Mouse (Mus musculus) spleen, postnatal 10 days (tissue): Measurements from ENCODE around the gene Gm17604.

Experiments used
- DNase-seq, 2 experiments: peaks; one replicate each; pipeline ENCODE4 v3.0.0; 2021 to 2022; ENCODE audit warnings: low spot score in 2 of 2

Gene Gm17604

GRCm38 (mm10) chrX:165004779-165005324, at the start of gene Gm17604:
Gene Gm17604 (minus strand): TSS chrX:165004829.
- DNase-seq, result no peak

DNA sequence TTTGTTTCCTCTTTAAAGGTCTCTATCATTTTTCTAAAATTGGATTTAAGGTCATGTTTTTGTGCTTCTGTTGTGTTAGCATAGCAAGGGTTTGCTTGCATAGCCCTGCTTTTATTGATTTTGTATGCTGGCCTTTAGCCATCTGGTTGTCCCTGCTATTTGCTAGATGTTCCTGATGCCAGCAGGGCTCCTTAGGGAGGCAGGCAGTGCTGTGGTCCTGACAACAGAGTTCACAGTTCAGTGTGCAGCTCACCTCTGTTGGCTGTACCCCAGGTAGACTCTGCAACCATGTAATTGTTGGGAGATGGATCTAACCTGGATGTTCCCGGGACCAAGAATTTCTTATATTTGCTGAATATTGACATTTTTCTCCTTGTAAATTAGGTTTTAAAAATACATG, 45.3 kb upstream of the Gm17604 start:
- DNase-seq, result no peak

DNA sequence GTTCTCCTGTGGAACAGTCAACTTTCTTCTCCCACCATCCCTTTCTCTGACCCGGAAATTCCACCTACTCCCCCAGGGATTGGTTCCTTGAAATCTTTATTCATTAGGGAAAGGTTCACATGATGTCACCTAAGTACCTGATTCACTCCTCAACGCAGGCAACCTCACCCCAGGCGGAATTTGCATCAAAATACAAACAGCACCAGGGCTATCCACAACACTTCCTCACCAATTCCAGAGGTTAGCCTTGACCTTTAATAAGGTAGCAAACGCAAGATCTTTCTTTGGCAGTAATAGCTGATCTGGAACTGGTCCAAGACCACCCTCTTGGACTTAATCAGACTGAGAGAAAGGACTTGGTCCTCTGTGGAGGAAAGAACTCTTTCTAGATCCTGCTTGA, 1.5 kb downstream of the Gm17604 start:
- DNase-seq, result no peak

DNA sequence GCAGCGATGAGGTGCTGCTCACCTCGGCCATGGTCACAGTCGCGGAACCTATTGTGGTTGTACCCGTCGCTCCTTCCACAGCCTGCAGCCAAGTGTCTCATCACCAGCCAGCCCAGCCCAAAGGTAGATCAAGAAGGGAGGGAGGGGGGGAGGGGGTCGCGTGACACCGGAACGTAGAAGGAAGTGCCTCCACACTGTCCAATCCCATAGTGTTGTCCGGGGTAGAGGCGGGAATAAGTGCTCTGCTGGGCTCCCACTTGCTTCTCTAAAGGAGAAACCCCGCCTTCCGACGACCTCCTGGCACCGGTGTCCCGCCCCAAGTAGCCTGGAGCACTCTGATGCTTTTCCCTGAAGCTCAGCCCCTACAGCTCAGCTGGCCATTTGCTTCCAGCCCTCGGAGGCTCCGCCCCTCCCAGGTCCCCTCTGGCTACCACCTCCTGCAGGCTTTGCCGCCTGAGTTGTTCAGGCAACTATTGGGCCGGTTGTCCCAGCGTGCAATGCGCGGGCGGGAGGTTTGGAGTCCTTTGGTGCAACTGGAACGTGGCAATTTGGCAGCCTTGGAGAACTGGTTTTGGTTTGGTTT, 24.3 kb downstream of the Gm17604 start, which contains the start of the genes Mospd2 and Fancb:
Gene Mospd2, minus strand, starts transcription at position 183 of the 583 bp plus-strand sequence.
Gene Fancb, plus strand, starts transcription at position 400 of the 583 bp plus-strand sequence.
- peak; percentile 55 to 81 for DNase-seq

DNA sequence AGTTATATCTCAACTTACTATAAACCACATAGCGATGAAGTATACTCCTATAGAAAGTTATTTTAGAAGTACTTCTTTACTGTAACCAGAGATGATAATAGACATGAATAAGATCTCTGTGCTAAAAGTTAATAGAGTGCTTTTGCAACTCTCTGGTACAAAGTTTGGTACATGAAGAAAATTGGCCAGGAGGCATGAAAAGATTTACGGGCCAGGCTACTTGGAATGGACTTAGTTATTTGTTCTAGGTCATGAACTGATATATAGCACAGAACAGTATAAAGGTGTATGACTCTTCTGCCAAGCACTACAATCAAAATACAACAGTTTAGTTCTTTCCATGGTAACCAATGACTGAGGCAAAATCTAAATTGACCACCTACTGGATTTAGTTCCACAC, 25.8 kb downstream of the Gm17604 start:
- no peak for DNase-seq

- no peak for DNase-seq
These were observed 33.4 kb downstream of the Gm17604 start for GRCm38 (mm10) chrX:164971206-164971605.

DNA sequence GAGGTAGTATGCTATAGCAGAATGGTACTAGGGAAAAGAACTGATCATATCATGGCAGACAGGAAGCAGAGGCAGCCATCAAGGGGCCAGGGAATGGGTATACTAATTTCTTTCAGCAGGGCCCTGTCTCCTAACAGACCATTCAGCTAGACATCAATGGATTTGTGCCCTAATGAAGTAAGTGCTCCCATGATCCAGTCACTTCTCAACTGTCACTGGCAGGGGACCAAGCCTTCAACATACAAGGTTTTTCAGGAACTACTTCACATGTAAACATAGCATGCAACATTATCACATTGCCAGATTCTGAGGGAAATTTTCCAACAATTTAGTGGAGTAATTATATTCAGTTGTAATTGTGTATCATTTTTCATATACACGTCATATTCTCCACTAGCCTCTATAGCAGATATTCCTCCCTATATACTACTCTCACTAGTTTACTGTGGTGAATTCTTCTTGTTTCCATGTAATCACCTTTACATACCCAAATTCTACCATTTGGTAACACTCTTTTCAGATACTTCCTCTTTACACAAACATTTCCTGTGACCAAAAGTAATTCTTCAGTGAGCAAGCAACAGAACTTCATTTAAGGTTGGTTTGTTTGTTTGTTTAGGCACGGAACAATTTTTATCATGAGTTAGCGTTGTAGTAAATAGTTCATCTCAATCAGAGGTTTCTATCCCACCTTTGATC, 38.7 kb downstream of the Gm17604 start:
- DNase-seq, result no peak
